Mouse (Mus musculus) yolk sac, embryonic 10.5 days (tissue): Measurements from ENCODE around the gene Gpcpd1.
A peak's percentile ranks its signal among the peaks of the same experiment; 100 is the strongest.
"Not testable (repeated sequence)": the region's sequence is repeated elsewhere in the genome, so short reads cannot be mapped to it uniquely, and the experiment has no call there.

Experiments
- DNase-seq: peaks from one replicate; pipeline ENCODE4 v3.0.0-alpha.2; 2017; ENCODE audit warnings: low spot score

The Gpcpd1 gene

GRCm38 (mm10) chr2:132587240-132587779 is at the start of gene Gpcpd1:
Gpcpd1 (minus strand) TSS chr2:132587729.
- no peak for DNase-seq

GRCm38 (mm10) chr2:132636534-132636933 is 49.0 kb upstream of the Gpcpd1 start:
- no peak for DNase-seq

GRCm38 (mm10) chr2:132628626-132629025 is 41.1 kb upstream of the Gpcpd1 start:
- no peak for DNase-seq

- DNase-seq = no peak
Measured at GRCm38 (mm10) chr2:132623092-132623491, 35.6 kb upstream of the Gpcpd1 start.

- no peak for DNase-seq
Measured at GRCm38 (mm10) chr2:132617693-132618092, 30.2 kb upstream of the Gpcpd1 start.

- DNase-seq = peak; percentile 68
Measured at GRCm38 (mm10) chr2:132613581-132614188, 26.2 kb upstream of the Gpcpd1 start.

- no peak for DNase-seq
Measured at GRCm38 (mm10) chr2:132611551-132612233, 24.2 kb upstream of the Gpcpd1 start.

GRCm38 (mm10) chr2:132607141-132608093 is 19.9 kb upstream of the Gpcpd1 start:
- no peak for DNase-seq

GRCm38 (mm10) chr2:132605795-132606563 is 18.4 kb upstream of the Gpcpd1 start:
- DNase-seq = no peak

- DNase-seq = no peak
Measured at GRCm38 (mm10) chr2:132604922-132605321, 17.4 kb upstream of the Gpcpd1 start.

GRCm38 (mm10) chr2:132603706-132604105 is 16.2 kb upstream of the Gpcpd1 start:
- DNase-seq = no peak

GRCm38 (mm10) chr2:132601777-132602176 is 14.2 kb upstream of the Gpcpd1 start:
- no peak for DNase-seq

GRCm38 (mm10) chr2:132600081-132600480 is 12.6 kb upstream of the Gpcpd1 start:
- no peak for DNase-seq

- no peak for DNase-seq
Measured at GRCm38 (mm10) chr2:132599127-132599526, 11.6 kb upstream of the Gpcpd1 start.

- no peak for DNase-seq
Measured at GRCm38 (mm10) chr2:132597866-132598480, 10.4 kb upstream of the Gpcpd1 start.

- no peak for DNase-seq
Measured at GRCm38 (mm10) chr2:132597226-132597625, 9.7 kb upstream of the Gpcpd1 start.

GRCm38 (mm10) chr2:132595601-132596235 is 8.2 kb upstream of the Gpcpd1 start:
- DNase-seq = no peak

GRCm38 (mm10) chr2:132592126-132592525 is 4.6 kb upstream of the Gpcpd1 start:
- no peak for DNase-seq

- DNase-seq = not testable (repeated sequence)
Measured at GRCm38 (mm10) chr2:132591579-132591978, 4.0 kb upstream of the Gpcpd1 start.

- no peak for DNase-seq
Measured at GRCm38 (mm10) chr2:132589906-132590538, 2.5 kb upstream of the Gpcpd1 start.
